Mouse (Mus musculus): ENCODE measurements around the gene Trappc3. TPM values are rescaled to one million over a fixed set of nuclear protein-coding genes. Genes with fewer than 3 reads are reported as not detected.
A peak's percentile ranks its signal among the peaks of the same experiment; 100 is the strongest.

The Trappc3 gene
- total and polyA plus RNA-seq, 3 experiments: 71.0 to 72.0 TPM; not detected in 1

DNA sequence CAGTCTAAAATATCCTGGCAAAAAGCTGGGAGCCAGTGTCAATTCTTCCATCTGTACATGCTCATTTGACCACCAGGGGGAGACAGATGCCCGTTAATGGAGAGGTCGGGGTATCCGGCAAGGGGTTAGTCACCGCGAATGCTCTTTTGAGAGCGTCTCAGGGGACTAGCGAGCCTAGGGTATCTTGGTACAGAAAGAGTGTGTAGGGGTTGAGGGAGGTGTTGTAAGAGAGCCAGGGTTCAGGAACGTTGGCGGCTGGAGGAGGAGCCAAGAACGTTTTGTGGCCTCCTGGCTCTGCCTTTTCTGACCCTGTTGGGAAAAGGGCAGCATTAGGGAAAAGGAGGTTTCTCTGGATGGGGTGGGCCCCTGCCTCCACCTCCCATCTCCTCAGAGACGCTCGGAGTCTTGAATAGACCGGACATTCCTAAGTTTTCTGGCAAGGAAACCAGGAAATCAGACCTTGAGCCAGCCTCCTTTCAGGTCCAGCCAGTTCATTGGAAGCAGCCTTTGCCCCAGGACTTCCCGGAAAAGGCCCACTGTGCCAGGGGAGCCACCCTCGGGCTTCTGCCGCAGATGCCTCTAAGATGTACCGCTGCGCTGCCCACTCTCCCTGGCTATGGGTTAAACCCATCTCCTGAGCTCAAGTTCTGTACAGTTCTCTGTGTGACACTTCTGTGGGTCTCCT lies 34.9 kb upstream of the Trappc3 start (continued):
- no peak for TF ChIP-seq POLR2AphosphoS5 (IDR thresholded peaks at IDR 0.05; ENCODE audit: borderline replicate concordance, low read depth, low read length)
- 0 out of 2 replicates have a peak, but pooled peaks have one; percentile 46 for TF ChIP-seq MAX (IDR thresholded peaks at IDR 0.05; ENCODE audit: low read length)
- TF ChIP-seq TBP (IDR thresholded peaks at IDR 0.05; ENCODE audit: low read depth, low read length): no peak
- peak; percentile 84 for TF ChIP-seq SIN3A (IDR thresholded peaks at IDR 0.05; ENCODE audit: low read length)

DNA sequence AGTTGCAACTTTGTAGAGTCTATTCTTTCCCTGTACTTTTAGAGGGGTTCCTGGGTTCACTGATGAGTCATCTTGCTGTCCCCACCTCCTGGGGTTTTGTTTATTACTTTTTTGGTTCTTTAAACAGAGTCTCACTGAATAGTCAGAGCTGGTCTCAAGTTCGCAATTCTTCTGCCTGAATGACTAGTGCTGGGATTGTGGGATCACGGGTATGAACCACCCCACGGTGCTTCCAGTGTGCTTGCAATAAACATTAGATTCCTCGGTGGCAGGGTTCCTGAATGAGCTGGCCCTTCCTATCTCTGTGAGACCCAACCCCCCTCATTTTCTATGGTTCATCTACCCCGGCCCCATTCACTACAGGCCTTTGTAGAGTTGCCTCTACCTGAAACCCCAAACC lies 34.0 kb upstream of the Trappc3 start:
- Histone ChIP-seq H3K4me3 (ENCODE audit: control insufficient read depth in 1 of 2, insufficient read depth in 1 of 2, low read depth in 2 of 2, low read length in 2 of 2) (no peak overlapping the region), H3K79me2 (ENCODE audit: control insufficient read depth, insufficient read depth, low read length, poor library complexity) (no peaks in the 10 kb centered on the region), H3K9me3 (replicated peaks; ENCODE audit: insufficient read depth, low read length) (no peaks in the 10 kb centered on the region), H3K27me3 (ENCODE audit: control insufficient read depth in 1 of 2, insufficient read depth in 2 of 2, low read length in 2 of 2) (no peaks in the 10 kb centered on the region), H3K9ac (ENCODE audit: control insufficient read depth, low read depth, low read length, poor library complexity, severe bottlenecking) (no peak overlapping the region), H3K4me1 (ENCODE audit: control insufficient read depth in 1 of 2, insufficient read depth in 2 of 2, low read length in 2 of 2) (peaks cover 0 to 3% of the 10 kb centered on the region in 2 experiments; a peak in 1 of 4 replicates), H3K36me3 (ENCODE audit: control insufficient read depth in 1 of 2, insufficient read depth in 2 of 2, low read length in 2 of 2) (no peaks in the 10 kb centered on the region), H3K27ac (ENCODE audit: control insufficient read depth, low read depth, low read length) (no peak overlapping the region)
- no peak for TF ChIP-seq MAX (IDR thresholded peaks at IDR 0.05; ENCODE audit: low read length)
- no peak for TF ChIP-seq ZNF384 (IDR thresholded peaks at IDR 0.05; ENCODE audit: low read depth, low read length)
- no peak for TF ChIP-seq SMC3 (IDR thresholded peaks at IDR 0.05; ENCODE audit: low read depth, low read length)
- no peak for TF ChIP-seq ELF1 (IDR thresholded peaks at IDR 0.05; ENCODE audit: low read depth, low read length)
- no peak for TF ChIP-seq MAFK (IDR thresholded peaks at IDR 0.05; ENCODE audit: borderline replicate concordance, low read depth, low read length)
- TF ChIP-seq ZKSCAN1 (IDR thresholded peaks at IDR 0.05; ENCODE audit: low read depth, low read length): no peak
- TF ChIP-seq MAZ (IDR thresholded peaks at IDR 0.05; ENCODE audit: low read depth, low read length): no peak
- TF ChIP-seq NRF1 (IDR thresholded peaks at IDR 0.05; ENCODE audit: insufficient read depth, low read depth, low read length, poor library complexity, severe bottlenecking): no peak
- no peak for DNase-seq (ENCODE audit: low read depth, low spot score)

DNA sequence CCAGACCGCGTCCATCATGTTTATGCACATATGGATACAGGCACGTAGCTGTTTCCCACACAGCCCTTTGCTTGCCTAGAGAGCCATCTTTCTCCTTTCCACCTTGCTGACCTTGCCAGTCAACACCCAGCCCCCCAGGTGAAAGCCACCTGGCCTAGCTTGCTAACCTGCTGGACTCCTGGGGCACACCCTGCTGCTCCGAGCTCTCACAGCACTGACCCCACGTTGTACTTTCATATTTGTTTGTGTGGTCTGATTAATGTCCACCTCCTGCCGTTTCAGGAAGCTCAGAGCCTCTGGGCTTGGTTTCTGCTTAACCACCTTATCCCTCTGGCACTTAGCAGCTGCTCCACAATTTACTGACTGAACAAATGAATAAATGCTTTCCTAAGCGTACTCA lies 32.2 kb upstream of the Trappc3 start:
- no peak for DNase-seq (ENCODE audit: low read depth, low spot score)

More for the DNA sequence above, 32.2 kb upstream of the Trappc3 start:
- H3K9ac ChIP-seq (ENCODE audit: control insufficient read depth, low read depth, low read length, poor library complexity, severe bottlenecking): no peak overlapping the region
- no peak overlapping the region for H3K27ac ChIP-seq (ENCODE audit: control insufficient read depth, low read depth, low read length)
- no peak overlapping the region for H3K4me3 ChIP-seq (ENCODE audit: control insufficient read depth in 1 of 2, insufficient read depth in 1 of 2, low read depth in 2 of 2, low read length in 2 of 2)
- no peaks in the 10 kb centered on the region for H3K27me3 ChIP-seq (ENCODE audit: control insufficient read depth in 1 of 2, insufficient read depth in 2 of 2, low read length in 2 of 2)
- no peaks in the 10 kb centered on the region for H3K36me3 ChIP-seq (ENCODE audit: control insufficient read depth in 1 of 2, insufficient read depth in 2 of 2, low read length in 2 of 2)
- no peak for TF ChIP-seq GABPA (IDR thresholded peaks at IDR 0.05; ENCODE audit: low read depth, low read length)
- no peak for TF ChIP-seq NELFE (IDR thresholded peaks at IDR 0.05; ENCODE audit: low read depth, low read length)
- no peak for TF ChIP-seq KAT2A (conservative IDR thresholded peaks at IDR 0.05; ENCODE audit: low read depth, low read length)
- no peak for TF ChIP-seq ZMIZ1 (IDR thresholded peaks at IDR 0.05; ENCODE audit: low read depth, low read length)
- TF ChIP-seq BHLHE40 (IDR thresholded peaks at IDR 0.05; ENCODE audit: borderline replicate concordance, low read depth, low read length): no peak
- TF ChIP-seq ELF1 (IDR thresholded peaks at IDR 0.05; ENCODE audit: low read depth, low read length): no peak
- TF ChIP-seq TBP (IDR thresholded peaks at IDR 0.05; ENCODE audit: low read depth, low read length): no peak
- TF ChIP-seq MYB (IDR thresholded peaks at IDR 0.05; ENCODE audit: low read depth, low read length): no peak
- no peak for TF ChIP-seq POLR2AphosphoS2 (IDR thresholded peaks at IDR 0.05; ENCODE audit: low read length)
- no peaks in the 10 kb centered on the region for H3K79me2 ChIP-seq (ENCODE audit: control insufficient read depth, insufficient read depth, low read length, poor library complexity)
- H3K9me3 ChIP-seq (replicated peaks; ENCODE audit: insufficient read depth, low read length): no peaks in the 10 kb centered on the region
- H3K4me1 ChIP-seq (ENCODE audit: control insufficient read depth in 1 of 2, insufficient read depth in 2 of 2, low read length in 2 of 2): peaks cover 0 to 4% of the 10 kb centered on the region in 2 experiments; a peak in 1 of 4 replicates
